Mouse (Mus musculus) erythroblast, embryonic 14.5 days (primary cell): Measurements from ENCODE around the gene Hoxa4. TPM values are rescaled to one million over a fixed set of nuclear protein-coding genes. Genes with fewer than 3 reads are reported as not detected.

Experiments used
- H3K27me3 ChIP-seq: 2 replicates; pipeline ENCODE4 v1.6.1; 2012; ENCODE audit warnings: inconsistent platforms; ENCODE audit not compliant: control insufficient read depth
- H3K36me3 ChIP-seq: 2 replicates; pipeline ENCODE4 v1.6.1; 2012; ENCODE audit warnings: mild to moderate bottlenecking, inconsistent platforms; ENCODE audit not compliant: control insufficient read depth
- H3K4me1 ChIP-seq: 2 replicates; pipeline ENCODE4 v1.6.1; 2012; ENCODE audit warnings: inconsistent platforms; ENCODE audit not compliant: control insufficient read depth
- H3K4me3 ChIP-seq: replicated peaks from 2 replicates; pipeline ENCODE3; 2012; ENCODE audit warnings: moderate library complexity, mild to moderate bottlenecking, inconsistent platforms
- H3K9me3 ChIP-seq: 2 replicates; pipeline ENCODE4 v1.6.1; 2012; ENCODE audit warnings: low read length, inconsistent platforms, mixed read lengths; ENCODE audit not compliant: control insufficient read depth
- GATA1 ChIP-seq: IDR thresholded peaks from 2 replicates; pipeline ENCODE4 v1.6.1; 2012; ENCODE audit warnings: low read length, inconsistent platforms, mixed read lengths
- TAL1 ChIP-seq: IDR thresholded peaks from 3 replicates; pipeline ENCODE4 v1.6.1; 2012; ENCODE audit warnings: low read length, inconsistent platforms, mixed read lengths
- polyA plus RNA-seq: library from polyadenylated mRNA; stranded (reverse); fragments of >175 nt; gene quantifications from 2 replicates; pipeline ENCODE4 v1.2.3, GENCODE M21; 2012

The Hoxa4 gene
- polyA plus RNA-seq, 1 experiment: not detected

GRCm38 (mm10) chr6:52171331-52171730 is 20.2 kb downstream of the Hoxa4 start:
- no peaks in the 10 kb centered on the region; the same call in 1 of the 2 replicates for H3K9me3 ChIP-seq
- TF ChIP-seq TAL1 (no peak), GATA1 (no peak)
- no peaks in the 10 kb centered on the region for H3K36me3 ChIP-seq
- H3K4me1 ChIP-seq: no peaks in the 10 kb centered on the region
- H3K4me3 ChIP-seq: no peak overlapping the region
- H3K27me3 ChIP-seq: peaks cover 100% of the 10 kb centered on the region

- Histone ChIP-seq H3K36me3 (no peaks in the 10 kb centered on the region), H3K4me3 (no peak overlapping the region), H3K27me3 (peaks cover 100% of the 10 kb centered on the region), H3K4me1 (no peaks in the 10 kb centered on the region), H3K9me3 (no peaks in the 10 kb centered on the region; the same call in 1 of the 2 replicates)
- no peak for TF ChIP-seq GATA1
- no peak for TF ChIP-seq TAL1
Measured at GRCm38 (mm10) chr6:52170898-52171223, 20.7 kb downstream of the Hoxa4 start.

- H3K4me1 ChIP-seq: no peaks in the 10 kb centered on the region
- H3K4me3 ChIP-seq: no peak overlapping the region
- TF ChIP-seq TAL1: no peak
- no peak for TF ChIP-seq GATA1
- peaks cover 100% of the 10 kb centered on the region for H3K27me3 ChIP-seq
- H3K9me3 ChIP-seq: no peaks in the 10 kb centered on the region; the same call in 1 of the 2 replicates
- no peaks in the 10 kb centered on the region for H3K36me3 ChIP-seq
Measured at GRCm38 (mm10) chr6:52170166-52170897, 21.2 kb downstream of the Hoxa4 start.

GRCm38 (mm10) chr6:52169499-52170165 is 21.9 kb downstream of the Hoxa4 start:
- Histone ChIP-seq H3K9me3 (no peaks in the 10 kb centered on the region; the same call in 1 of the 2 replicates), H3K4me3 (no peak overlapping the region), H3K27me3 (peaks cover 100% of the 10 kb centered on the region), H3K4me1 (no peaks in the 10 kb centered on the region), H3K36me3 (no peaks in the 10 kb centered on the region)
- TF ChIP-seq GATA1: no peak
- TF ChIP-seq TAL1: no peak

- no peaks in the 10 kb centered on the region for H3K36me3 ChIP-seq
- no peaks in the 10 kb centered on the region; the same call in 1 of the 2 replicates for H3K9me3 ChIP-seq
- TF ChIP-seq GATA1 (no peak), TAL1 (no peak)
- no peak overlapping the region for H3K4me3 ChIP-seq
- H3K27me3 ChIP-seq: peaks cover 100% of the 10 kb centered on the region
- H3K4me1 ChIP-seq: no peaks in the 10 kb centered on the region
Measured at GRCm38 (mm10) chr6:52168191-52169055, 23.1 kb downstream of the Hoxa4 start.

- no peak for TF ChIP-seq TAL1
- no peak for TF ChIP-seq GATA1
Measured at GRCm38 (mm10) chr6:52167736-52168161, 23.8 kb downstream of the Hoxa4 start.

GRCm38 (mm10) chr6:52167176-52167575 is 24.4 kb downstream of the Hoxa4 start:
- H3K9me3 ChIP-seq: no peaks in the 10 kb centered on the region
- TF ChIP-seq GATA1 (no peak), TAL1 (no peak)
- H3K4me1 ChIP-seq: no peaks in the 10 kb centered on the region
- H3K4me3 ChIP-seq: no peak overlapping the region
- no peaks in the 10 kb centered on the region for H3K36me3 ChIP-seq
- H3K27me3 ChIP-seq: peaks cover 100% of the 10 kb centered on the region

More at GRCm38 (mm10) chr6:52167736-52168161, 23.8 kb downstream of the Hoxa4 start:
- H3K4me1 ChIP-seq: no peaks in the 10 kb centered on the region
- H3K27me3 ChIP-seq: peaks cover 100% of the 10 kb centered on the region
- no peaks in the 10 kb centered on the region; the same call in 1 of the 2 replicates for H3K9me3 ChIP-seq
- H3K4me3 ChIP-seq: no peak overlapping the region
- no peaks in the 10 kb centered on the region for H3K36me3 ChIP-seq

- Histone ChIP-seq H3K4me1 (no peaks in the 10 kb centered on the region), H3K36me3 (no peaks in the 10 kb centered on the region), H3K4me3 (no peak overlapping the region), H3K27me3 (peaks cover 100% of the 10 kb centered on the region), H3K9me3 (no peaks in the 10 kb centered on the region)
- TF ChIP-seq TAL1 (no peak), GATA1 (no peak)
Measured at GRCm38 (mm10) chr6:52166431-52167077, 25.0 kb downstream of the Hoxa4 start.
